Mouse (Mus musculus) embryonic stem cell, embryonic (primary cell): ENCODE data around the gene Vipr1.
"Not testable (repeated sequence)": the region's sequence is repeated elsewhere in the genome, so short reads cannot be mapped to it uniquely, and the experiment has no call there.

Source experiments
- CTCF ChIA-PET, 4 experiments: fragments of 300-600 bp in 2 of 4; fragments of 350-600 bp in 2 of 4; sonication (Branson Sonifier 250); formaldehyde crosslinking; loops; one replicate each; lab custom pipeline; 2022; ENCODE audit warnings: inconsistent platforms in 2 of 4; lab: Charles Lee
- POLR2A ChIA-PET, 4 experiments: fragments of 300-600 bp in 2 of 4; fragments of 350-600 bp in 2 of 4; sonication (Branson Sonifier 250); formaldehyde crosslinking; loops; one replicate each; lab custom pipeline; 2022; ENCODE audit warnings: antibody characterized with exemption in 4 of 4, inconsistent platforms in 1 of 4; lab: Charles Lee

The Vipr1 gene

DNA sequence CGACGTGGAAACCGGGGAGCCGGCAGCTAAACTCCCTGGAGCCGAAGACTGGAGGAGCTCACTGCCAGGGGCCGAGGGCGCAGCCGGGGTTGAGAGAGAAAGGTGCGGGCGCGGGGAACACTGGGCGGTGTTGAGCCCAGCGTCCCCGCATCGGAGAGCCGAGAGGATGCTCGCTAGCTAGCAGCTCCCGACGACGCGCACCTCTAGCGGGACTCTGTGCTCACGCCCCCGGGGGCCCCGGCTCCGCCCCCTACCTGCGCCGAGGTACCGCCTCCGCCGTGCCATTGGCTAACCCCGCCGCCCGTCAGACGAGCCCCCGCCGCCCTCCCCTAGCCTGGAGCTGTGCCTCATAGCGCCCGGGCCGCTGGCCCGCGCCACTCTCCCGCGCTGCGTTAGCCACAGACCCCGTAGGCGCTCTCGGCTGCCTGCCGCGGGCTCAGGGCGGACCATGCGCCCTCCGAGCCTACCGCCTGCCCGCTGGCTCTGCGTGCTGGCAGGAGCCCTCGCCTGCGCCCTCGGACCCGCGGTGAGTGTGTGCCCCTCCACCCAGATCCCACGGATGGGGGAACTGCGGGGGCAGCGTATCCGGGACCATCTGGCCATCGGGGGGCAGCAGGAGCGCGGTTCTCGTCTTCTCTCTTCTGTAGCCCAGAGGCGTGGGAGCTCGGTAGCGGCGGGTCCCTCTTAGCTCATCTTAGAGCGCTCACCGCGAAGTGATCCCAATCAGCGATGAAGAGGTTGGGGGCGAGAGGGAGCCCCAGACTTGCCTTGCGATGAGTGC lies at the start of gene Vipr1:
Vipr1 (plus strand) TSS at position 316 of the 781 bp plus-strand sequence.
- POLR2A ChIA-PET, result interaction anchor here (0.6 to 2.2 kb wide), 36 partner anchors 10 to 476 kb away, joined by 3 to 14 read pairs (median 3); partner anchors contain the start of genes Ss18l2 (in 3 of the 4), Higd1a (in 2 of the 4), Nktr (in 2 of the 4) and Sec22c (in 1 of the 4)
- CTCF ChIA-PET, result interaction anchor here (0.5 to 2.8 kb wide), 44 partner anchors 9 to 1908 kb away, joined by 3 to 24 read pairs (median 4); partner anchors contain the start of genes Ss18l2 (in 2 of the 4), Ano10 (in 1 of the 4) and Sec22c (in 1 of the 4)

DNA sequence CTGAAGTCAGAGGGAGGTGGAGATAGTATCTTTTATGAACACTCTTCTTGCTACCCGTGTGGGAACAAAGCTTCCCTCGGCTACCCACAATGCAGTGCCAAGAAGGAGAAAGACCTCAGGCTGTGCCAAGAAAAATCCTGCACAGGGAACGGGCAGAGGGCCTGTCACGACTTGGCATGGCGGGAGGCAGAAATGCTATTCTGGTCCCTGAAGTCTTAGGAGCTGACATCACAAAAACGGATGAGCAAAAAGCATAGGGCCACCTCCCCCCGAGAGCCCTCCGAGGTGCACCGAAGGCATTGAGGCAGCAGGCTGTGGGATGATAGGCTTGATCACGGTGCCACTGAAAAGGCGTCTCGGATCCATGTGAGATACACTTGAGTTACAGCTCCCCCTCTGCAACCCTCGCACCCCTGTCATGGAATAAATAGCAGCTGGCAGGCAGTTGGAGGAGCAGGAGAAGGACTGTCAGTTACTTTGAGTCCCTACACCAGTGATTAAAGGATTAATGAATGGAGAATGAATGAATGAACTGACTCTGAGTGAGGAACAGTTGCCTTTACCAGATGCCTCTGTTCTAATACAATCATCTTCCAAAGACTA lies 49.5 kb upstream of the Vipr1 start:
- ChIA-PET CTCF (interaction anchor here in 3 of 4 experiments (0.7 to 1.5 kb wide), 4 partner anchors 12 to 118 kb away, joined by 3 to 5 read pairs (median 4); no protein-coding TSS in a partner anchor), POLR2A (interaction anchor here in 2 of 4 experiments (1.3 to 1.5 kb wide), 2 partner anchors 12 to 22 kb away, joined by 4 to 5 read pairs; no protein-coding TSS in a partner anchor)

GRCm38 (mm10) chr9:121593768-121594167 lies 48.7 kb upstream of the Vipr1 start:
- POLR2A ChIA-PET, result interaction anchor here in 2 of 4 experiments (1.3 to 1.5 kb wide), 2 partner anchors 12 to 21 kb away, joined by 4 to 5 read pairs; no protein-coding TSS in a partner anchor
- CTCF ChIA-PET, result not testable (repeated sequence)

DNA sequence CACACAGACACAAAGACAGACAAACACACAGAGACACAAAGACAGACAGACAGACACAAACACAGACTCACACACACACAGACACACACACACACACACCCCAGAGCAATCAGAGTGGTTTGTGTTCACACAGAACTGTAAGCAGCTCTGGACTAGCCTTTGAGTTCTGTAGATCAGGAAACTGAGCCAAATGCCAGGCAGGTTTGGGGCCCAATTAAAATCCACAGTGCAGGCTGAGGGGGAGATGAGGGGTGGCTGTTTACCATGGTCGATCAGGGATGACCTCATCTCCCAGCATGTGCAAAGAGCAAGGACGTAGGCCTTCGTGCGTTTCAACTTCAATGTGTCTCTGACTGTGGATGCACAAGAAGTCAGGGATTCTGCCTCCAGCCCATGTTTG lies 47.7 kb upstream of the Vipr1 start:
- ChIA-PET POLR2A (no interaction called here), CTCF (no interaction called here)

- ChIA-PET POLR2A (no interaction called here), CTCF (no interaction called here)
Measured at GRCm38 (mm10) chr9:121598106-121598505, 44.4 kb upstream of the Vipr1 start.

GRCm38 (mm10) chr9:121599551-121599950 lies 43.0 kb upstream of the Vipr1 start:
- ChIA-PET POLR2A (interaction anchor here in 2 of 4 experiments (1.0 to 2.7 kb wide), 7 partner anchors 14 to 156 kb away, joined by 3 to 17 read pairs (median 5); partner anchors contain the start of gene Cck (in 1 of the 2)), CTCF (interaction anchor here in 3 of 4 experiments (0.6 to 2.0 kb wide), 7 partner anchors 73 to 207 kb away, joined by 3 to 8 read pairs (median 5); no protein-coding TSS in a partner anchor)

GRCm38 (mm10) chr9:121600201-121600860 lies 42.2 kb upstream of the Vipr1 start:
- CTCF ChIA-PET, result interaction anchor here in 3 of 4 experiments (1.3 to 2.0 kb wide), 5 partner anchors 121 to 123 kb away, joined by 3 to 8 read pairs (median 5); no protein-coding TSS in a partner anchor

GRCm38 (mm10) chr9:121600861-121601427 lies 41.6 kb upstream of the Vipr1 start:
- POLR2A ChIA-PET, result interaction anchor here in 2 of 4 experiments (0.8 to 2.7 kb wide), 11 partner anchors 9 to 222 kb away, joined by 3 to 17 read pairs (median 3); no protein-coding TSS in a partner anchor
- CTCF ChIA-PET, result interaction anchor here in 3 of 4 experiments (0.8 to 2.0 kb wide), 6 partner anchors 121 to 124 kb away, joined by 3 to 8 read pairs (median 4); no protein-coding TSS in a partner anchor

More at GRCm38 (mm10) chr9:121600201-121600860, 42.2 kb upstream of the Vipr1 start:
- POLR2A ChIA-PET, result interaction anchor here in 2 of 4 experiments (0.8 to 2.7 kb wide), 12 partner anchors 10 to 221 kb away, joined by 3 to 17 read pairs (median 3); partner anchors contain the start of gene Cck (in 1 of the 2)

DNA sequence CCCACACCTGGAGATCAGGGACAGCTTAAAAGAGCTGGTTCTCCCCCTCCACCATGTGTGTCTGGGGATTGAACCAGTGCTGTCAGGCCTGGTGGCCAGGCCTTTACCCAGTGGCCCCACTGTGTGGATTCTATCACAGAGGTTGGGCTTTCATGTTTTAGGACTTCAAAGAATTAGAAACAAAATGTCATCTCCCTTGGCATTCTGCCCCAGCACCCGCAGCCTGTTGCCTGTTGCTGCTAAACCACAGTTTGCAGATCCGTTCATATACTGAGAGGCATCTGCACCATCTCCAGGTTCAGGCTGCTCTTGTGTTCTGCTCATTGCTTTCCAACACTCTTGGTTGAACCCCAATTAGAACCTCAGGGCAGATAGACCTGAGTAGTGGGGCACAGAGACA lies 40.1 kb upstream of the Vipr1 start:
- CTCF ChIA-PET, result interaction anchor here in 2 of 4 experiments (1.0 to 1.6 kb wide), 3 partner anchors 123 to 128 kb away, joined by 4 to 5 read pairs (median 5); no protein-coding TSS in a partner anchor
- POLR2A ChIA-PET, result no interaction called here

DNA sequence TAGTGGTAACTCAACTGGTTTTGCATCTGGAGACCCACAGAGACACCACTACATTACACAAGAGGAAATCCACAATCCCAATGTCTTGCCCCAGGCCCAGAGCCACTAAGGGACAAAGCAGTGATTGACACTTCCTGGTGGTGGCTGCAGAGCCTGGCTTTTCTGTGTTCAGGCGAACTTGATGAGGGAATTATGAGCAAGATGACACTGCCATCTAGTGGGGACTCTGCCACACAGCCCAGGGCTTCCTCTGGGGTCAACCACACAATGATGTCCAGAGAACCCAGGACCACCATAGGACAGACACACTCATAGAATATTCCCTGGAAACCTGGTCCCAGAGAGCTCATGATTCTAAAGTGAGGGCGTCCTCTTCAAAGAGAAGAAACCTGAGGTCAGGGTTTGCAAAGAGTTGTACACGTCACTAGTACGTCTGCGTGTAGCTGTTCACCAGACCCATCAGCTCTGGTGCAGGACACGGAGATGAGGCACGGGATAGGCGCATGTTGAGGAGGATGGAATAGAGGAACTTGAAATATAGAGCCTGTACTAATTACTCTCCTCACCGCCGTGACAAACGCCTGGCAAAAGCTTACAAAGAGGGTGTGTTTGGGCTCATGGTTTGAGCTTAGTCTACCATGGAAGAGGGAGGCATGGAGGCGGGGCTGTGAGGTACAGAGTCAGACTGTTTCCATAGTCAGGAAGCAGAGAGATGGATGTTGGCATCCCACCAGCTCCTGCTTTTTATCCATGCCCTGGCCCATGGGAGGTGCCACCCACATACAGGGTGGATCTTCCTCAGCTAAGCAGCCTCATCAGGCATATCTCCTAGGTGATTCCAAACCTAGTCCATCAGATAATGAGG lies 36.9 kb upstream of the Vipr1 start:
- POLR2A ChIA-PET, result interaction anchor here in 3 of 4 experiments (0.8 to 2.0 kb wide), 7 partner anchors 9 to 145 kb away, joined by 3 to 6 read pairs (median 4); no protein-coding TSS in a partner anchor
- CTCF ChIA-PET, result interaction anchor here (0.6 to 2.2 kb wide), 37 partner anchors 9 to 393 kb away, joined by 3 to 44 read pairs (median 4); partner anchors contain the start of genes Vipr1 (in 2 of the 4), Cck (in 1 of the 4) and Lyzl4 (in 1 of the 4)

DNA sequence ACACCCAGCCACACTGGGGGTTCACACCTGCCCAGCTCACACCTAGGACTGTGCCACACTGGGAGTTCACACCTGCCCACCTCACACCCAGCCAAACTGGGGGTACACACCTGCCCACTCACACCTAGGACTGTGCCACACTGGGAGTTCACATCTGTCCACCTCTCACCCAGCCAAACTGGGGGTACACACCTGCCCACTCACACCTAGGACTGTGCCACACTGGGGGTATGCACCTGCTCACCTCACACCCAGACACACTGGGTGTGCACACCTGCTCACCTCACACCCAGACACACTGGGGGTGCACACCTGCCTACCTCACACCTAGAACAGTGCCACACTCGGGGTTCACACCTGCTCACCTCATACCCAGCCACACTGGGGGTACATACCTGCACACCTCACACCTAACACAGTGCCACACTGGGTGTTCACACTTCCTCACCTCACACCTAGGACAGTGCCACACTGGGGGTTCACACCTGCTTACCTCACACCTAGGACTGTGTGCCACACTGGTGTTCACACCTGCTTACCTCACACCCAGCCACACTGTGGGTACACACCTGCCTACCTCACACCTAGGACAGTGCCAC lies 35.9 kb upstream of the Vipr1 start:
- POLR2A ChIA-PET, result interaction anchor here in 2 of 4 experiments (1.5 to 2.0 kb wide), 3 partner anchors 8 to 14 kb away, joined by 4 to 6 read pairs (median 5); no protein-coding TSS in a partner anchor
- CTCF ChIA-PET, result interaction anchor here (0.6 to 2.2 kb wide), 22 partner anchors 8 to 391 kb away, joined by 3 to 44 read pairs (median 6); partner anchors contain the start of genes Cck (in 1 of the 4), Lyzl4 (in 1 of the 4) and Vipr1 (in 1 of the 4)

- ChIA-PET POLR2A (no interaction called here), CTCF (interaction anchor here in 3 of 4 experiments (0.6 to 1.5 kb wide), 5 partner anchors 129 to 720 kb away, joined by 3 to 4 read pairs (median 3); no protein-coding TSS in a partner anchor)
Measured at GRCm38 (mm10) chr9:121609381-121609780, 33.1 kb upstream of the Vipr1 start.

- ChIA-PET CTCF (interaction anchor here in 1 of 4 experiments (0.6 kb wide), 1 partner anchor 1153 kb away, joined by 3 read pairs; no protein-coding TSS in a partner anchor), POLR2A (interaction anchor here in 3 of 4 experiments (1.0 to 4.1 kb wide), 3 partner anchors 13 to 278 kb away, joined by 3 to 17 read pairs (median 6); no protein-coding TSS in a partner anchor)
Measured at GRCm38 (mm10) chr9:121613192-121613591, 29.3 kb upstream of the Vipr1 start.

GRCm38 (mm10) chr9:121614241-121614757 lies 28.2 kb upstream of the Vipr1 start:
- ChIA-PET POLR2A (interaction anchor here in 3 of 4 experiments (0.9 to 4.1 kb wide), 20 partner anchors 8 to 300 kb away, joined by 3 to 17 read pairs (median 4); partner anchors contain the start of genes Vipr1 (in 2 of the 3), Cck (in 1 of the 3), Lyzl4 (in 1 of the 3) and Nktr (in 1 of the 3)), CTCF (interaction anchor here in 2 of 4 experiments (0.6 to 2.4 kb wide), 5 partner anchors 9 to 400 kb away, joined by 3 to 8 read pairs (median 3); partner anchors contain the start of gene Vipr1 (in 1 of the 2))

GRCm38 (mm10) chr9:121616471-121616870 lies 26.0 kb upstream of the Vipr1 start:
- ChIA-PET POLR2A (interaction anchor here in 2 of 4 experiments (0.6 to 4.1 kb wide), 5 partner anchors 16 to 667 kb away, joined by 3 to 17 read pairs (median 3); partner anchors contain the start of genes Higd1a (in 1 of the 2), Lyzl4 (in 1 of the 2) and Vipr1 (in 1 of the 2)), CTCF (interaction anchor here (0.5 to 1.4 kb wide), 11 partner anchors 11 to 1030 kb away, joined by 3 to 6 read pairs (median 3); partner anchors contain the start of genes Vipr1 (in 2 of the 4) and Ss18l2 (in 1 of the 4))
